Mouse (Mus musculus) G1E (cell line): ENCODE measurements around the gene Olfr1375.

ENCODE experiments used
- CTCF ChIP-seq: IDR thresholded peaks from 2 replicates; pipeline ENCODE4 v1.5.1; 2012; ENCODE audit warnings: low read depth, low read length, inconsistent platforms, mixed read lengths
- GATA1 ChIP-seq: IDR thresholded peaks from 2 replicates; pipeline ENCODE4 v1.6.1; 2012; ENCODE audit warnings: borderline replicate concordance, low read length, inconsistent platforms, mixed read lengths
- GATA2 ChIP-seq: IDR thresholded peaks from 2 replicates; pipeline ENCODE4 v1.6.1; 2012; ENCODE audit warnings: low read depth, low read length, inconsistent platforms, borderline replicate concordance
- TAL1 ChIP-seq: conservative IDR thresholded peaks from 2 replicates; pipeline ENCODE4 v1.6.1; 2012; ENCODE audit warnings: low read depth, low read length, inconsistent platforms, mixed read lengths

DNA sequence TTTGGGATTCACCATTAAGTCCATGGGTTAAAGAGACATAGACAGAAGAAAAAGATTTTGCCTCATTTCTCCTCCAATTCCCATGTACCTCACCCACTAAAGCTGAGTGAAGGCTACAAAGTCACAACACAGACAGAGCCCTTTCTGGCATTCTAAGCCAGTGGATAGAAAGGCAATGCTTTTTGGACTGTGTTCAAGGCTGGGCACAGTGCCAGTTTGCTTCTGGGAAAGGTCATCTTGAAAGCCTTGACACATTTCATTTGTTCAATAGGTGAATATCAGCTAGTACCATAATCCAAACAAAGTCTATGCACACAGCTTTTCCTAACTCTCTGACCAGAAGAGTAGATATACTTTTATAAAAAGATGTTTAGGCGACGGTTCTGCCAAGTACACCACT lies 12.0 kb upstream of the Olfr1375 start:
- TF ChIP-seq CTCF (no peak), GATA1 (no peak), TAL1 (no peak), GATA2 (no peak)
